Mouse (Mus musculus) limb, embryonic 14.5 days (tissue): ENCODE data around the gene Ss18l1. TPM values are rescaled to one million over a fixed set of nuclear protein-coding genes. Genes with fewer than 3 reads are reported as not detected.
A peak's percentile ranks its signal among the peaks of the same experiment; 100 is the strongest.

Source experiments
- ATAC-seq: fragments of 200-750 bp; cut with Nextera tagmentation; 2 replicates; pipeline ENCODE4 v1.8.0; 2017; ENCODE audit warnings: low read depth, moderate number of reproducible peaks, moderate TSS enrichment; ENCODE audit not compliant: low FRiP score
- DNase-seq: peaks from one replicate; pipeline ENCODE4 v3.0.0-alpha.2; 2015; ENCODE audit warnings: low spot score
- H3K27ac ChIP-seq: fragments of 300-500 bp; sonication (generic); replicated peaks from 2 replicates; pipeline ENCODE4 v1.5.1; 2014; ENCODE audit warnings: low read depth, mild to moderate bottlenecking, low read length, moderate library complexity, mixed read lengths
- H3K27me3 ChIP-seq: fragments of 300-500 bp; sonication (generic); 2 replicates; pipeline ENCODE4 v1.6.1; 2014; ENCODE audit warnings: low read length, mixed read lengths; ENCODE audit not compliant: control insufficient read depth, insufficient read depth
- H3K36me3 ChIP-seq: fragments of 300-500 bp; sonication (generic); 2 replicates; pipeline ENCODE4 v1.6.1; 2014; ENCODE audit warnings: mild to moderate bottlenecking, low read length, moderate library complexity, mixed read lengths; ENCODE audit not compliant: control insufficient read depth, insufficient read depth
- H3K4me1 ChIP-seq: fragments of 300-500 bp; sonication (generic); 2 replicates; pipeline ENCODE4 v1.6.1; 2014; ENCODE audit warnings: antibody characterized with exemption, low read length, mixed read lengths; ENCODE audit not compliant: control insufficient read depth, insufficient read depth
- H3K4me2 ChIP-seq: fragments of 300-500 bp; sonication (generic); replicated peaks from 2 replicates; pipeline ENCODE4 v1.6.1; 2014; ENCODE audit warnings: low read depth, mild to moderate bottlenecking, low read length, moderate library complexity; ENCODE audit not compliant: severe bottlenecking
- H3K4me3 ChIP-seq: fragments of 300-500 bp; sonication (generic); replicated peaks from 2 replicates; pipeline ENCODE4 v1.5.1; 2014; ENCODE audit warnings: low read length
- H3K9ac ChIP-seq: fragments of 300-500 bp; sonication (generic); 2 replicates; pipeline ENCODE4 v1.6.1; 2014; ENCODE audit warnings: mild to moderate bottlenecking, low read depth, low read length, moderate library complexity; ENCODE audit not compliant: severe bottlenecking
- H3K9me3 ChIP-seq: fragments of 300-500 bp; sonication (generic); 2 replicates; pipeline ENCODE4 v1.6.1; 2016; ENCODE audit warnings: low read length; ENCODE audit not compliant: control insufficient read depth
- POLR2A ChIP-seq: fragments of 200-500 bp; IDR thresholded peaks from 2 replicates; pipeline ENCODE4 v1.8.0; 2012; ENCODE audit warnings: inconsistent platforms, mild to moderate bottlenecking, moderate library complexity, borderline replicate concordance; ENCODE audit not compliant: insufficient read depth, insufficient read length; ENCODE audit errors: extremely low read depth
- WGBS: fragments of 180-500 bp; shearing (Covaris S2); extraction: QIAGEN DNeasy Blood & Tissue Kit; methylation state at CpG from one replicate; pipeline ENCODE4 v1.1.7; 2014; 5-methylcytosine and 5-hydroxymethylcytosine counted together
- polyA plus RNA-seq, 2 experiments: library from polyadenylated mRNA; depleted of rRNA in 1 of 2; stranded (reverse) in 1 of 2; unstranded in 1 of 2; fragments of >200 nt; fragmentation: Nextera tagmentation in 1 of 2; extraction: Ambion mirVana in 1 of 2; gene quantifications; 2 replicates each; pipeline versions ENCODE4 v1.2.1 to v1.2.3; 2012 to 2014

Gene Ss18l1
- 9.1 and 11.4 TPM in 2 replicates for polyA plus RNA-seq (2012; rRNA removed)
- 3.5 and 4.9 TPM in 2 replicates for polyA plus RNA-seq (2014; fragmentation: Nextera tagmentation; extraction: Ambion mirVana)

DNA sequence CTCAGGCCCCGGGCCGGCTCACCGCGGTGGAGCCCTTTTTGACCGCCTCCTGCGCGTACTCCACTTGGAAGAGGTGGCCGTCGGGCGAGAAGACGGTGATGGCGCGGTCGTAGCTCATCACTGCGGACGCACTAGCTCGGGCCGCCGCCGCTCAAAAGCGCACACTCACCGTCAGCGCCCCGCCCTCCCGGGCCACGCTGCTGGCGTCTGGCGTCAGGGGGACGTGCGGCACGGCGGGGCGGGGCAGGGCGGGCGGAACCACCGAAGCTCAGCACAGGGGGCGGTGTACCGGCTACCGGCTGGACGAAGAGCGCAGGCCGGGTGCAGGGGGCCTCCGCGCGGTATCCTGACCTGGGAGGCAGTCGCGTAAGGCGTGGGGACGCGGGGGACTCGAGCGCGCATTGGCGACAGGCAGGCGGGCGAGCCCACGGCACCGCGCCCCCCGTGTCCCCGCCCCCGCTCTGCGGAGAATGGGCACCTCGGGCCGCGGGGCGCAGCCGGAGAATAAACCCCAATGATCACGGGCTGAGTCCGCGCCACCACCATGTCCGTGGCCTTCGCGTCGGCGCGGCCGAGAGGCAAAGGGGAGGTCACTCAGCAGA, at the start of gene Ss18l1, which contains the start of gene Psma7:
Gene Ss18l1 (plus strand): TSS at position 254 of the 602 bp plus-strand sequence.
Gene Psma7 (minus strand): TSS at position 178 of the 602 bp plus-strand sequence.
- peak; percentile 86 for DNase-seq
- Histone ChIP-seq H3K4me3 (peak within 1 kb of the TSS; percentile 98), H3K9me3 (no peaks in the 10 kb centered on the region), H3K4me1 (peaks cover 23% of the 10 kb centered on the region), H3K4me2 (peak within 1 kb of the TSS; percentile 88), H3K9ac (peak within 1 kb of the TSS; percentile 85), H3K27me3 (no peaks in the 10 kb centered on the region), H3K27ac (peak within 1 kb of the TSS; percentile 90), H3K36me3 (peaks cover 21% of the 10 kb centered on the region)
- under 1% methylated on average over 29 of the region's 78 CpGs for WGBS
- ATAC-seq: peak; percentile 95
- peak; percentile 43; the same call in 1 of the 2 replicates for TF ChIP-seq POLR2A

DNA sequence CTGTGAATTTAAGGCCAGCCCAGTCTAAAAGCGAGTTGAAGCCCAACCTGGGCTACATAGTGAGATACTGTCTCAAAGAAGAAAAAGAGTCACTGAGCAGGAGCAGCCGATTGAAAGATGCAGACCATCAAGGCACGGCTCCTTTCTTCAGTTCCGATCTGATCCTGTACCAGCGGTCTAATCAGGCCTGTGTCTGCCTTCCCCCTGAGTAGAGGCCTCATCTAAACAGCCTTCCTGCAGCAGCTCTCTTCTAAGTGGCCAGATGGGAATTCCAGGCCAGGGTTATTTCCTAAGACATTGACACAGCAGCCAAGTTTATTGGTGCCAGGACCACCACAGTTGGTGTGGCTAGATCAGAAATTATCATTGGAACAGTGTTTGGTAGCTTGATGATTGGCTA, 49.2 kb upstream of the Ss18l1 start:
- no peaks in the 10 kb centered on the region for H3K4me1 ChIP-seq
- DNase-seq (no peak), ATAC-seq (no peak)
- H3K27me3 ChIP-seq: no peaks in the 10 kb centered on the region
- H3K4me2 ChIP-seq: no peak overlapping the region
- no peak overlapping the region for H3K27ac ChIP-seq
- WGBS: 89% methylated on average over 5 of the region's 5 CpGs
- H3K9ac ChIP-seq: no peak overlapping the region
- H3K9me3 ChIP-seq: no peaks in the 10 kb centered on the region
- no peak overlapping the region for H3K4me3 ChIP-seq
- TF ChIP-seq POLR2A: no peak
- no peaks in the 10 kb centered on the region for H3K36me3 ChIP-seq

DNA sequence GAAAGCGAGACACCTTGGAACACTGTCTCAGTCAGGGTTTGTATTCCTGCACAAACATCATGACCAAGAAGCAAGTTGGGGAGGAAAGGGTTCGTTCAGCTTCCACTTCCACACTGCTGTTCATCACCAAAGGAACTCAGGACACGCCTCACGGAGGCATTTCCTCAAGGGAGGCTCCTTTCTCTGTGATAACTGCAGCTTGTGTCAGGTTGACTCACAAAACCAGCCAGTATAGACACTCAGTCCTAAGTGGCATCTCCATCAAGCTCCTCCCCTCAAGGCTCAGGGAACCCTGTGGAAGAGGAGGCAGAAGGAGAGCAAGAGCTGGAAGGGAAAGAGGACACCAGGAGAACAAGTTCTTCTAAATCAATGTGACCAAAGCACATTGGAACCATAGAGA, 43.9 kb upstream of the Ss18l1 start:
- TF ChIP-seq POLR2A: no peak
- Histone ChIP-seq H3K36me3 (no peaks in the 10 kb centered on the region), H3K4me3 (no peak overlapping the region), H3K9me3 (no peaks in the 10 kb centered on the region), H3K27me3 (no peaks in the 10 kb centered on the region), H3K27ac (no peak overlapping the region), H3K4me1 (no peaks in the 10 kb centered on the region), H3K9ac (no peak overlapping the region), H3K4me2 (no peak overlapping the region)
- no peak for DNase-seq
- 74% methylated on average over 4 of the region's 4 CpGs for WGBS
- no peak for ATAC-seq

DNA sequence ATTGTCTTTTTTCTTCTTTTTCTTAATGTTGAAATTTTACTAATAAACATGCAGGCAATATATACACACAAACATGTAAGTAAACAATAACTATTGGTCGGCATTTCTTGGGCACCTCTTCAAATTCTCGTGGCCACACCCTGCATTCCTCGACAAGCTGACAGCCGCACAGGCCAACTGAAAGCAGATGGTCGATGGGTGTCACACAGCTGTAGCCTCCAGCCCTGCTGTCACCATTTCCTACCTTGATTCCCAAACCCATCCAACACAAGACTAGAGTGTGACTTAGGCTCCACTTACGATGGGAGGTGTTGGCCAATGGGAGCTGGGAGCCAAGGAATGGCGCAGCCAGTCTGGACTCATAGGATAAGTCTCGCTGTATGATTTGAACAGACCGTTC, 40.7 kb upstream of the Ss18l1 start:
- Histone ChIP-seq H3K4me3 (no peak overlapping the region), H3K27ac (no peak overlapping the region), H3K4me1 (no peaks in the 10 kb centered on the region), H3K9me3 (no peaks in the 10 kb centered on the region), H3K36me3 (no peaks in the 10 kb centered on the region), H3K9ac (no peak overlapping the region), H3K4me2 (no peak overlapping the region), H3K27me3 (no peaks in the 10 kb centered on the region)
- WGBS: 87% methylated on average over 9 of the region's 9 CpGs
- no peak for TF ChIP-seq POLR2A
- no peak for ATAC-seq
- no peak for DNase-seq

DNA sequence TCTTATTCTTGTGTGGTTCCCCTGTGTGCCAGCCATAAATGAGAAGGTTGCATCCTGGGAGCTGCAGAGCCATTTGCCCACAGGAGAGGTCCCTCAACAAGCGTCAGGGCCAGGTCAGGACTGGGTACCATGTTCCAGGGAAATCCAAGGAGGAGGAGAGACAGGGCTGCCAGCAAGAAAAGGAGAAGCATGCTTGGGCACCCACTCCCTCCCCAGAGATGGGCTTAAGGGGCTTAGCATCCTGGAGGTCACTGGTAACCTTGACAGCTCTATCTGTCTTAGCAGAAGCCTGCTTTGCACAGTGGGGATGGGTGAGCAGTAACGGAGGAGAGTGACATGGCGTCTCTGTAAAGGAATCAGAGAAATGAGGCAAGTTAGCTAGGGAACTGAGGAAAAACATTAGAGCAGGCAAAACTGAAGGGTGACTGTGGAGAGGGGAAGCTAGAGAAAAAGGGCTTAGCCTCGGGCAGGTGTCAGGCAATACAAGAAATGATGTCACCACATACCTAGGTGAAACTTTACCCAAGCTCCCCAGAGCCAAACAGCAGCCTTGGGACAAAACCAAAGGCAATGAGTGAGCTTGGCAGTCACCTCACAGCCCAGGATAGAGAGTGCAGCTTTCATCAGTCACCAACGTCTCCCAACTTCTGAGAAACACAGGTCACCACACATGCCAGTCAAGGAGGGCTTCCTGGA, 36.5 kb upstream of the Ss18l1 start:
- no peak for ATAC-seq
- no peak for TF ChIP-seq POLR2A
- Histone ChIP-seq H3K9ac (no peak overlapping the region), H3K27me3 (no peaks in the 10 kb centered on the region), H3K4me3 (no peak overlapping the region), H3K36me3 (no peaks in the 10 kb centered on the region), H3K4me2 (no peak overlapping the region), H3K9me3 (no peaks in the 10 kb centered on the region), H3K4me1 (no peaks in the 10 kb centered on the region), H3K27ac (no peak overlapping the region)
- no peak for DNase-seq
- WGBS: 54% methylated on average over 5 of the region's 5 CpGs
